Mouse (Mus musculus) liver, embryonic 13.5 days (tissue): ENCODE measurements at regions not wholly inside any gene's neighbourhood (a gene's known extent, or its start where the extent isn't known, plus 50 kb on each side); places are given as distances from the start of the nearest gene placed in this dataset.

Experiments
- ATAC-seq: fragments of 200-750 bp; cut with Nextera tagmentation; 2 replicates; pipeline ENCODE4 v1.8.0; 2017; ENCODE audit warnings: low read depth, mild to moderate bottlenecking, moderate number of reproducible peaks, moderate library complexity
- DNase-seq: peaks from one replicate; pipeline ENCODE4 v3.0.0; 2022
- H3K27ac ChIP-seq: fragments of 300-500 bp; sonication (generic); 2 replicates; pipeline ENCODE4 v1.5.1; 2015; ENCODE audit warnings: moderate library complexity, mild to moderate bottlenecking, inconsistent platforms
- H3K27me3 ChIP-seq: fragments of 300-500 bp; sonication (generic); 2 replicates; pipeline ENCODE4 v1.6.1; 2015; ENCODE audit warnings: mild to moderate bottlenecking, inconsistent platforms
- H3K36me3 ChIP-seq: fragments of 300-500 bp; sonication (generic); 2 replicates; pipeline ENCODE4 v1.6.1; 2015; ENCODE audit warnings: mild to moderate bottlenecking, inconsistent platforms
- H3K4me1 ChIP-seq: fragments of 300-500 bp; sonication (generic); replicated peaks from 2 replicates; pipeline ENCODE4 v1.6.1; 2015; ENCODE audit warnings: inconsistent platforms
- H3K4me2 ChIP-seq: fragments of 300-500 bp; sonication (generic); 2 replicates; pipeline ENCODE4 v1.6.1; 2015; ENCODE audit warnings: inconsistent platforms, mild to moderate bottlenecking, moderate library complexity
- H3K4me3 ChIP-seq: fragments of 300-500 bp; sonication (generic); replicated peaks from 2 replicates; pipeline ENCODE4 v1.5.1; 2015; ENCODE audit warnings: mild to moderate bottlenecking, inconsistent platforms
- H3K9ac ChIP-seq: fragments of 300-500 bp; sonication (generic); 2 replicates; pipeline ENCODE4 v1.6.1; 2015; ENCODE audit warnings: mild to moderate bottlenecking, inconsistent platforms
- H3K9me3 ChIP-seq: fragments of 300-500 bp; sonication (generic); replicated peaks from 2 replicates; pipeline ENCODE4 v1.6.1; 2016; ENCODE audit warnings: inconsistent platforms
- WGBS: fragments of 180-500 bp; shearing (Covaris S2); methylation state at CpG from one replicate; pipeline ENCODE4 v1.1.7; 2015; ENCODE audit not compliant: insufficient replicate concordance; 5-methylcytosine and 5-hydroxymethylcytosine counted together

GRCm38 (mm10) chr1:42755958-42756357 lies 60.4 kb downstream of the Pou3f3 start:
- Histone ChIP-seq H3K27me3 (no peaks in the 10 kb centered on the region), H3K9me3 (no peaks in the 10 kb centered on the region), H3K36me3 (no peaks in the 10 kb centered on the region), H3K4me3 (no peak overlapping the region), H3K27ac (no peak overlapping the region), H3K4me1 (peaks cover 13% of the 10 kb centered on the region), H3K9ac (no peak overlapping the region), H3K4me2 (no peak overlapping the region)
- no peak for ATAC-seq
- no peak for DNase-seq
- 44% methylated on average over 5 of the region's 5 CpGs for WGBS

- H3K4me2 ChIP-seq, result no peak overlapping the region
- no peak overlapping the region for H3K27ac ChIP-seq
- H3K36me3 ChIP-seq, result no peaks in the 10 kb centered on the region
- ATAC-seq (peak; percentile 72), DNase-seq (no peak)
- no peak overlapping the region for H3K4me3 ChIP-seq
- H3K4me1 ChIP-seq, result peaks cover 13% of the 10 kb centered on the region
- no peaks in the 10 kb centered on the region for H3K27me3 ChIP-seq
- H3K9ac ChIP-seq, result no peak overlapping the region
- H3K9me3 ChIP-seq, result no peaks in the 10 kb centered on the region
Measured at GRCm38 (mm10) chr1:42756497-42756896, 60.9 kb downstream of the Pou3f3 start.

- H3K27ac ChIP-seq, result no peak overlapping the region
- H3K27me3 ChIP-seq, result no peaks in the 10 kb centered on the region
- H3K4me3 ChIP-seq, result no peak overlapping the region
- H3K4me1 ChIP-seq, result no peaks in the 10 kb centered on the region
- ATAC-seq (no peak), DNase-seq (no peak)
- H3K4me2 ChIP-seq, result no peak overlapping the region
- H3K9me3 ChIP-seq, result no peaks in the 10 kb centered on the region
- no peaks in the 10 kb centered on the region for H3K36me3 ChIP-seq
- 53% methylated on average over 2 of the region's 2 CpGs for WGBS
- no peak overlapping the region for H3K9ac ChIP-seq
Measured at GRCm38 (mm10) chr1:42763447-42763846, 67.9 kb downstream of the Pou3f3 start.

- no peak overlapping the region for H3K9ac ChIP-seq
- H3K4me3 ChIP-seq, result no peak overlapping the region
- no peak overlapping the region for H3K4me2 ChIP-seq
- no peaks in the 10 kb centered on the region for H3K36me3 ChIP-seq
- ATAC-seq, result no peak
- 52% methylated on average over 2 of the region's 2 CpGs for WGBS
- no peak for DNase-seq
- no peak overlapping the region for H3K27ac ChIP-seq
- no peaks in the 10 kb centered on the region for H3K27me3 ChIP-seq
- no peaks in the 10 kb centered on the region for H3K9me3 ChIP-seq
- H3K4me1 ChIP-seq, result no peaks in the 10 kb centered on the region
Measured at GRCm38 (mm10) chr1:42764048-42764447, 68.5 kb downstream of the Pou3f3 start.

GRCm38 (mm10) chr1:42770085-42770484 lies 74.5 kb downstream of the Pou3f3 start:
- H3K9ac ChIP-seq, result no peak overlapping the region
- H3K4me3 ChIP-seq, result no peak overlapping the region
- H3K9me3 ChIP-seq, result no peaks in the 10 kb centered on the region
- H3K4me1 ChIP-seq, result no peaks in the 10 kb centered on the region
- 46% methylated on average over 9 of the region's 9 CpGs for WGBS
- no peaks in the 10 kb centered on the region for H3K27me3 ChIP-seq
- DNase-seq (no peak), ATAC-seq (no peak)
- no peak overlapping the region for H3K4me2 ChIP-seq
- H3K36me3 ChIP-seq, result no peaks in the 10 kb centered on the region
- H3K27ac ChIP-seq, result no peak overlapping the region

GRCm38 (mm10) chr1:42772000-42772399 lies 76.4 kb downstream of the Pou3f3 start:
- DNase-seq (no peak), ATAC-seq (no peak)
- Histone ChIP-seq H3K4me2 (no peak overlapping the region), H3K27ac (no peak overlapping the region), H3K36me3 (no peaks in the 10 kb centered on the region), H3K9me3 (no peaks in the 10 kb centered on the region), H3K9ac (no peak overlapping the region), H3K27me3 (no peaks in the 10 kb centered on the region), H3K4me1 (no peaks in the 10 kb centered on the region), H3K4me3 (no peak overlapping the region)
- 41% methylated on average over 6 of the region's 6 CpGs for WGBS

- Histone ChIP-seq H3K4me1 (no peaks in the 10 kb centered on the region), H3K9me3 (no peaks in the 10 kb centered on the region), H3K4me2 (no peak overlapping the region), H3K9ac (no peak overlapping the region), H3K27ac (no peak overlapping the region), H3K4me3 (no peak overlapping the region), H3K36me3 (no peaks in the 10 kb centered on the region), H3K27me3 (no peaks in the 10 kb centered on the region)
- DNase-seq (no peak), ATAC-seq (no peak)
- 64% methylated on average over 20 of the region's 20 CpGs for WGBS
Measured at GRCm38 (mm10) chr1:42773851-42774464, 77.1 kb upstream of the Mrps9 start.

- H3K9ac ChIP-seq, result no peak overlapping the region
- H3K4me1 ChIP-seq, result no peaks in the 10 kb centered on the region
- no peak overlapping the region for H3K4me2 ChIP-seq
- no peak overlapping the region for H3K4me3 ChIP-seq
- 69% methylated on average over 7 of the region's 7 CpGs for WGBS
- H3K9me3 ChIP-seq, result no peaks in the 10 kb centered on the region
- DNase-seq (no peak), ATAC-seq (no peak)
- no peaks in the 10 kb centered on the region for H3K27me3 ChIP-seq
- H3K36me3 ChIP-seq, result no peaks in the 10 kb centered on the region
- H3K27ac ChIP-seq, result no peak overlapping the region
Measured at GRCm38 (mm10) chr1:42774971-42775892, 75.8 kb upstream of the Mrps9 start.

GRCm38 (mm10) chr1:42775893-42776287 lies 75.1 kb upstream of the Mrps9 start:
- Histone ChIP-seq H3K9ac (no peak overlapping the region), H3K4me1 (no peaks in the 10 kb centered on the region), H3K27me3 (no peaks in the 10 kb centered on the region), H3K4me2 (no peak overlapping the region), H3K27ac (no peak overlapping the region), H3K9me3 (no peaks in the 10 kb centered on the region), H3K36me3 (no peaks in the 10 kb centered on the region), H3K4me3 (no peak overlapping the region)
- 60% methylated on average over 2 of the region's 2 CpGs for WGBS
- ATAC-seq (no peak), DNase-seq (no peak)

GRCm38 (mm10) chr1:42777416-42777815 lies 73.6 kb upstream of the Mrps9 start:
- Histone ChIP-seq H3K9ac (no peak overlapping the region), H3K27me3 (no peaks in the 10 kb centered on the region), H3K27ac (no peak overlapping the region), H3K4me2 (no peak overlapping the region), H3K36me3 (no peaks in the 10 kb centered on the region), H3K4me1 (no peaks in the 10 kb centered on the region), H3K9me3 (no peaks in the 10 kb centered on the region), H3K4me3 (no peak overlapping the region)
- no peak for DNase-seq
- no peak for ATAC-seq
- WGBS, result 70% methylated on average over 1 of the region's 1 CpGs

GRCm38 (mm10) chr1:42779761-42780160 lies 71.3 kb upstream of the Mrps9 start:
- Histone ChIP-seq H3K27ac (no peak overlapping the region), H3K36me3 (no peaks in the 10 kb centered on the region), H3K27me3 (no peaks in the 10 kb centered on the region), H3K4me2 (no peak overlapping the region), H3K9ac (no peak overlapping the region), H3K4me3 (no peak overlapping the region), H3K4me1 (no peaks in the 10 kb centered on the region), H3K9me3 (no peaks in the 10 kb centered on the region)
- 30% methylated on average over 5 of the region's 5 CpGs for WGBS
- no peak for ATAC-seq
- no peak for DNase-seq

GRCm38 (mm10) chr1:42780266-42780665 lies 70.8 kb upstream of the Mrps9 start:
- Histone ChIP-seq H3K4me1 (no peaks in the 10 kb centered on the region), H3K36me3 (no peaks in the 10 kb centered on the region), H3K9me3 (no peaks in the 10 kb centered on the region), H3K4me3 (no peak overlapping the region), H3K27me3 (no peaks in the 10 kb centered on the region), H3K4me2 (no peak overlapping the region), H3K9ac (no peak overlapping the region), H3K27ac (no peak overlapping the region)
- WGBS, result 70% methylated on average over 15 of the region's 15 CpGs
- ATAC-seq (no peak), DNase-seq (no peak)
